Comparison of ENCODE assay signal across 9 mouse cellular contexts in genomic region chr19:38481906-38482305, GRCm38 (mm10). TPM values are rescaled to one million over a fixed set of nuclear protein-coding genes. Genes with fewer than 3 reads are reported as not detected.
DNase-seq lines count a peak whose midpoint lies in the region; ATAC-seq and TF ChIP-seq lines count a peak whose summit lies in the region.
"Had no signal": no experiment of that assay in that cellular context is flagged by ENCODE, and none has a peak within 500 bp of the region (broad histone marks: within the 10 kb centered on the region; RNA-seq: fewer than 3 reads in every experiment).

No protein-coding gene starts in this region.

- ATAC-seq in kidney, postnatal 0 days (replicated peaks; ENCODE audit: low FRiP score, low read depth): no peak
- no peak for ATAC-seq in forebrain, embryonic 11.5 days (replicated peaks; ENCODE audit: low FRiP score)
- no peak for ATAC-seq in limb, embryonic 11.5 days (ENCODE audit: insufficient number of reproducible peaks, low FRiP score, low TSS enrichment, low read depth)

- H3K4me1 ChIP-seq in kidney, postnatal 0 days (replicated peaks; ENCODE audit: insufficient read depth, low read length): no peaks in the 10 kb centered on the region
- H3K4me1 ChIP-seq in forebrain, embryonic 11.5 days (replicated peaks; ENCODE audit: control insufficient read depth, insufficient read depth, low read length): peaks cover 20% of the 10 kb centered on the region
- H3K4me1 ChIP-seq in limb, embryonic 11.5 days (ENCODE audit: control insufficient read depth, insufficient read depth, low read length): peaks cover 25% of the 10 kb centered on the region

- no peaks in the 10 kb centered on the region for H3K9me3 ChIP-seq in kidney, postnatal 0 days (replicated peaks; ENCODE audit: low read length)
- no peaks in the 10 kb centered on the region for H3K9me3 ChIP-seq in forebrain, embryonic 11.5 days (ENCODE audit: control insufficient read depth, low read length)
- H3K9me3 ChIP-seq in limb, embryonic 11.5 days (ENCODE audit: control insufficient read depth, low read length): no peaks in the 10 kb centered on the region

- no peak overlapping the region for H3K9ac ChIP-seq in kidney, postnatal 0 days (ENCODE audit: low read depth, low read length)
- peak overlapping the region; percentile 67 for H3K9ac ChIP-seq in forebrain, embryonic 11.5 days (ENCODE audit: low read length)
- no peak overlapping the region; the same call in 1 of the 2 replicates for H3K9ac ChIP-seq in limb, embryonic 11.5 days (ENCODE audit: low read length)

- no peak; the same call in 1 of the 2 replicates for TF ChIP-seq CTCF in kidney, postnatal 0 days (IDR thresholded peaks at IDR 0.05; ENCODE audit: low read depth)

- peak overlapping the region; percentile 93 for H3K4me2 ChIP-seq in kidney, postnatal 0 days (ENCODE audit: low read length)
- peak overlapping the region; percentile 96 for H3K4me2 ChIP-seq in forebrain, embryonic 11.5 days (ENCODE audit: low read depth, low read length, severe bottlenecking)
- peak overlapping the region; percentile 69 for H3K4me2 ChIP-seq in limb, embryonic 11.5 days (ENCODE audit: low read depth, severe bottlenecking)

- H3K27me3 ChIP-seq in kidney, postnatal 0 days (ENCODE audit: insufficient read depth, low read length): peaks cover 5% of the 10 kb centered on the region
- peaks cover 37% of the 10 kb centered on the region for H3K27me3 ChIP-seq in forebrain, embryonic 11.5 days (ENCODE audit: control insufficient read depth, insufficient read depth, low read length)
- no peaks in the 10 kb centered on the region for H3K27me3 ChIP-seq in limb, embryonic 11.5 days (ENCODE audit: control insufficient read depth, insufficient read depth, low read length)

- H3K27ac ChIP-seq in kidney, postnatal 0 days: no peak overlapping the region
- no peak overlapping the region for H3K27ac ChIP-seq in forebrain, embryonic 11.5 days (ENCODE audit: low read depth, low read length)
- H3K27ac ChIP-seq in limb, embryonic 11.5 days (replicated peaks; ENCODE audit: low read depth, low read length): no peak overlapping the region

- H3K36me3 ChIP-seq in kidney, postnatal 0 days (ENCODE audit: insufficient read depth, low read length): no peaks in the 10 kb centered on the region
- no peaks in the 10 kb centered on the region for H3K36me3 ChIP-seq in forebrain, embryonic 11.5 days (ENCODE audit: control insufficient read depth, insufficient read depth, low read length)
- no peaks in the 10 kb centered on the region for H3K36me3 ChIP-seq in limb, embryonic 11.5 days (ENCODE audit: control insufficient read depth, insufficient read depth, low read length)

- 23% methylated on average over 8 of the region's 8 CpGs for WGBS in kidney, postnatal 0 days
- WGBS in forebrain, embryonic 11.5 days: 11% methylated on average over 8 of the region's 8 CpGs
- WGBS in limb, embryonic 11.5 days: 21% methylated on average over 8 of the region's 8 CpGs

- peak overlapping the region; percentile 48 for H3K4me3 ChIP-seq in kidney, postnatal 0 days (replicated peaks; ENCODE audit: low read depth, low read length)
- peak overlapping the region; percentile 67 for H3K4me3 ChIP-seq in forebrain, embryonic 11.5 days (ENCODE audit: low read depth, low read length)
- H3K4me3 ChIP-seq in limb, embryonic 11.5 days (ENCODE audit: low read depth, low read length): peak overlapping the region; percentile 66

- DNase-seq in kidney, postnatal 0 days (ENCODE audit: low spot score): no peak
- DNase-seq in kidney, adult 8-10 months: no peak
- no peak for DNase-seq in forebrain, embryonic 11.5 days (ENCODE audit: low spot score)
- no peak for DNase-seq in limb, embryonic 11.5 days (ENCODE audit: low spot score)
- DNase-seq in retina, embryonic 14.5 days (ENCODE audit: low spot score): peak; percentile 41
- no peak for DNase-seq in gastrocnemius, adult 8-10 months (ENCODE audit: low spot score in 2 of 2)
- DNase-seq in adrenal gland, postnatal 14 days: no peak
- no peak for DNase-seq in spleen, postnatal 14 days (ENCODE audit: low spot score in 2 of 2)
- DNase-seq: thymus, adult 2 months had no signal

RNA-seq across cellular contexts. Expression of gene Plce1, which starts 1.0 kb away (rescaled TPM):
- polyA plus RNA-seq in kidney, postnatal 0 days (2015; fragmentation: Nextera tagmentation; extraction: Ambion mirVana): 2.5 and 3.9 TPM in 2 replicates
- polyA plus RNA-seq in forebrain, embryonic 11.5 days (2014; fragmentation: Nextera tagmentation; extraction: Ambion mirVana): 4.4 and 5.0 TPM in 2 replicates
- 4.5 and 5.3 TPM in 2 replicates for polyA plus RNA-seq in limb, embryonic 11.5 days (2014; fragmentation: Nextera tagmentation; extraction: Ambion mirVana)
- total RNA-seq in gastrocnemius, adult 8-10 months (2022): 1 to 10 TPM; 4.8 to 6.6 (median 6.1) TPM
- total RNA-seq in adrenal gland, postnatal 14 days (2021): 8.9 and 9.2 TPM in 2 replicates
